Mouse (Mus musculus) brain, embryonic 14.5 days (tissue): ENCODE results near the gene Plxna4.

Experiments
- CTCF ChIP-seq: fragments of 200-500 bp; IDR thresholded peaks from 2 replicates; pipeline ENCODE4 v1.5.1; 2012; ENCODE audit warnings: inconsistent platforms, mild to moderate bottlenecking, moderate library complexity, borderline replicate concordance; ENCODE audit not compliant: insufficient read depth, insufficient read length; ENCODE audit errors: extremely low read depth
- POLR2A ChIP-seq: fragments of 200-500 bp; IDR thresholded peaks from 2 replicates; pipeline ENCODE4 v1.6.1; 2012; ENCODE audit warnings: mild to moderate bottlenecking, inconsistent platforms, borderline replicate concordance; ENCODE audit not compliant: poor library complexity, insufficient read depth, insufficient read length, severe bottlenecking; ENCODE audit errors: extremely low read depth

DNA sequence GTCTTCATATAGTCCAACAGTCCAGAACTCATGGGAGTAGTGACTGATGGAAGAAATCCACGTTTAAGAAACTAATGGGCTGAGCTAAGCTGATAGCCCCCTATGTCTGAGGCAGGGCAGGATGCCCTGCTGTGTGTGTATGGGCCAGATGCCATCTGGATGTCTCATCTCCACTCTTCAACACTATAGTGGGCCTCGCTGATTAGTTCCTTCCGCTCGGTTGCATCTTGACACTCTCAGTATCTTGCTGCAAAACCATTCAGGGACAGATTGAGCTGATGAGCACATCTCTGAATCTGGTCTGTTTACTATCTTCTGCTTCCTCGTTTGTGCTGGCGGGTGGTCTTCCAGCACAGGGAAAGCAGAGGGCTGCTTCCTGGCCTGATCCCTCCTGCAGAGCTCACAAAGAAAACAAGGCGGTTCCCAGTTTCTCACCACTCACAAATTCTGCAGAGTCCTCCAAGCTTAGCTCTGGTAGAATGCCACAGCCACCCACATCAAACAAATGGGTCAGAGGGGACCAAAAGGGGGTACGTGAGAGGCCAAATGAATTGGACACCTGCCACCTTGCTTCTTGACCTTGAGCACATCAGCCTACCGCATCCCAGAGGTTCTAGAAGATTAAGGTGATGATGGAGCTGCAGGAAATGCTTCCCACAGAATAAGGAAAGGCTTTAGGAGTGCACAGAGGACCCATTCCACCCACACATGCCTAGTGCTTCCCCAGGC lies 482.3 kb downstream of the Plxna4 start:
- TF ChIP-seq CTCF (no peak), POLR2A (no peak)
